In genomic region chr9:44078955-44079756, GRCm38 (mm10) we compare ENCODE assay signal across 9 mouse cellular contexts. TPM values are rescaled to one million over a fixed set of nuclear protein-coding genes. Genes with fewer than 3 reads are reported as not detected.
DNase-seq lines count a peak whose midpoint lies in the region; ATAC-seq lines count a peak whose summit lies in the region.
"Had no signal": no experiment of that assay in that cellular context is flagged by ENCODE, and none has a peak within 500 bp of the region (broad histone marks: within the 10 kb centered on the region; RNA-seq: fewer than 3 reads in every experiment).

No protein-coding gene starts in this region.

- no peak overlapping the region for H3K4me2 ChIP-seq in forebrain, embryonic 15.5 days (replicated peaks)
- H3K4me2 ChIP-seq in midbrain, embryonic 13.5 days (replicated peaks): no peak overlapping the region
- H3K4me2 ChIP-seq: liver, embryonic 15.5 days had no signal

- ATAC-seq in forebrain, embryonic 15.5 days (replicated peaks): peak; percentile 73
- peak; percentile 79 for ATAC-seq in midbrain, embryonic 13.5 days
- no peak for ATAC-seq in inflammation-experienced regulatory T-cells, adult 6 months

- peaks cover 7% of the 10 kb centered on the region; the same call in 1 of the 2 replicates for H3K27me3 ChIP-seq in forebrain, embryonic 15.5 days
- peaks cover 32% of the 10 kb centered on the region for H3K27me3 ChIP-seq in midbrain, embryonic 13.5 days

- peak; percentile 60 for DNase-seq in A20 (ENCODE audit: low read depth, low spot score)
- DNase-seq in adrenal gland, adult 8-10 months: peak; percentile 85
- peak; percentile 90 for DNase-seq in heart, postnatal 4 days
- peak; percentile 72 for DNase-seq in layer of hippocampus, postnatal 36 days
- no peak for DNase-seq in thymus, postnatal 0 days (ENCODE audit: low spot score)

- H3K9me3 ChIP-seq in forebrain, embryonic 15.5 days: no peaks in the 10 kb centered on the region
- H3K9me3 ChIP-seq in midbrain, embryonic 13.5 days: no peaks in the 10 kb centered on the region
- H3K9me3 ChIP-seq: liver, embryonic 15.5 days had no signal

- H3K9ac ChIP-seq in forebrain, embryonic 15.5 days (replicated peaks): no peak overlapping the region
- no peak overlapping the region for H3K9ac ChIP-seq in midbrain, embryonic 13.5 days (replicated peaks)
- H3K9ac ChIP-seq: liver, embryonic 15.5 days had no signal

- no peak overlapping the region for H3K27ac ChIP-seq in forebrain, embryonic 15.5 days (replicated peaks)
- H3K27ac ChIP-seq in midbrain, embryonic 13.5 days: peak overlapping the region; percentile 21; the same call in 1 of the 2 replicates
- H3K27ac ChIP-seq: liver, embryonic 15.5 days had no signal

- peaks cover 27% of the 10 kb centered on the region for H3K4me1 ChIP-seq in forebrain, embryonic 15.5 days
- H3K4me1 ChIP-seq in midbrain, embryonic 13.5 days (replicated peaks): peaks cover 36% of the 10 kb centered on the region

- no peak overlapping the region for H3K4me3 ChIP-seq in forebrain, embryonic 15.5 days
- no peak overlapping the region for H3K4me3 ChIP-seq in midbrain, embryonic 13.5 days (replicated peaks)
- H3K4me3 ChIP-seq: liver, embryonic 15.5 days had no signal

- H3K36me3 ChIP-seq in forebrain, embryonic 15.5 days: no peaks in the 10 kb centered on the region
- no peaks in the 10 kb centered on the region for H3K36me3 ChIP-seq in midbrain, embryonic 13.5 days
- H3K36me3 ChIP-seq: liver, embryonic 15.5 days had no signal

- 20% methylated on average over 16 of the region's 16 CpGs for WGBS in forebrain, embryonic 15.5 days
- WGBS in midbrain, embryonic 13.5 days: 26% methylated on average over 15 of the region's 16 CpGs

RNA-seq across cellular contexts. Expression of gene Usp2, which starts 12.3 kb away (rescaled TPM):
- 10 to 100 TPM; 39.1 to 77.6 (median 51.7) TPM for total RNA-seq in adrenal gland, adult 8-10 months (2022)
- polyA plus RNA-seq in forebrain, embryonic 15.5 days (2015; fragmentation: Nextera tagmentation; extraction: Ambion mirVana): 9.0 and 10.0 TPM in 2 replicates
- 10 to 100 TPM; 72.6 to 79.0 TPM for total RNA-seq in heart, postnatal 4 days (2021)
- total RNA-seq in layer of hippocampus, postnatal 36 days (2021): 10 to 100 TPM; 66.2 to 74.9 TPM
- 4.5 and 8.3 TPM in 2 replicates for polyA plus RNA-seq in midbrain, embryonic 13.5 days (2015; fragmentation: Nextera tagmentation; extraction: Ambion mirVana)
- 7.4 and 13.1 TPM in 2 replicates for polyA plus RNA-seq in thymus, postnatal 0 days (2015; fragmentation: Nextera tagmentation; extraction: Ambion mirVana)
- 1 to 10 TPM in 2 of 3 experiments, under 1 TPM in 1; 0.53 to 5.0 (median 2.2) TPM for polyA plus RNA-seq in inflammation-experienced regulatory T-cells, adult 6 months (2017; shearing (Covaris generic))

RNA-seq across cellular contexts. Expression of gene Mfrp, which starts 22.4 kb away (rescaled TPM):
- total RNA-seq in adrenal gland, adult 8-10 months (2022): under 1 TPM in 2 of 4 experiments, not detected in 2; 0.10 to 0.31 TPM
- polyA plus RNA-seq in forebrain, embryonic 15.5 days (2015; fragmentation: Nextera tagmentation; extraction: Ambion mirVana): 0.18 and 0.23 TPM in 2 replicates
- not detected for total RNA-seq in heart, postnatal 4 days (2021)
- total RNA-seq in layer of hippocampus, postnatal 36 days (2021): 1 to 10 TPM in 1 of 2 experiments, under 1 TPM in 1; 0.17 to 2.5 TPM
- 0.16 TPM in 1 of 2 replicates, not detected in the other for polyA plus RNA-seq in midbrain, embryonic 13.5 days (2015; fragmentation: Nextera tagmentation; extraction: Ambion mirVana)
- not detected in 2 replicates for polyA plus RNA-seq in thymus, postnatal 0 days (2015; fragmentation: Nextera tagmentation; extraction: Ambion mirVana)
- not detected for polyA plus RNA-seq in inflammation-experienced regulatory T-cells, adult 6 months (2017; shearing (Covaris generic))
- polyA plus RNA-seq: liver, embryonic 15.5 days had no signal

RNA-seq across cellular contexts. Expression of gene C1qtnf5, which starts 27.9 kb away (rescaled TPM):
- total RNA-seq in adrenal gland, adult 8-10 months (2022): 10 to 100 TPM; 13.7 to 22.0 (median 18.7) TPM
- 2.2 and 3.6 TPM in 2 replicates for polyA plus RNA-seq in forebrain, embryonic 15.5 days (2015; fragmentation: Nextera tagmentation; extraction: Ambion mirVana)
- 1 to 10 TPM; 8.5 to 9.7 TPM for total RNA-seq in heart, postnatal 4 days (2021)
- 10 to 100 TPM; 17.0 to 17.6 TPM for total RNA-seq in layer of hippocampus, postnatal 36 days (2021)
- polyA plus RNA-seq in midbrain, embryonic 13.5 days (2015; fragmentation: Nextera tagmentation; extraction: Ambion mirVana): 1.9 and 2.5 TPM in 2 replicates
- 1.2 and 2.0 TPM in 2 replicates for polyA plus RNA-seq in thymus, postnatal 0 days (2015; fragmentation: Nextera tagmentation; extraction: Ambion mirVana)
- not detected for polyA plus RNA-seq in inflammation-experienced regulatory T-cells, adult 6 months (2017; shearing (Covaris generic))

RNA-seq across cellular contexts. Expression of gene Gm49380, which starts 34.1 kb away (rescaled TPM):
- 1 to 10 TPM in 1 of 4 experiments, under 1 TPM in 3; 0.20 to 1.1 (median 0.93) TPM for total RNA-seq in adrenal gland, adult 8-10 months (2022)
- 0.17 and 0.18 TPM in 2 replicates for polyA plus RNA-seq in forebrain, embryonic 15.5 days (2015; fragmentation: Nextera tagmentation; extraction: Ambion mirVana)
- total RNA-seq in heart, postnatal 4 days (2021): not detected
- total RNA-seq in layer of hippocampus, postnatal 36 days (2021): under 1 TPM; 0.35 to 0.61 TPM
- 0.24 and 0.36 TPM in 2 replicates for polyA plus RNA-seq in midbrain, embryonic 13.5 days (2015; fragmentation: Nextera tagmentation; extraction: Ambion mirVana)
- polyA plus RNA-seq in thymus, postnatal 0 days (2015; fragmentation: Nextera tagmentation; extraction: Ambion mirVana): 0.05 and 0.10 TPM in 2 replicates
- polyA plus RNA-seq in inflammation-experienced regulatory T-cells, adult 6 months (2017; shearing (Covaris generic)): not detected
- polyA plus RNA-seq: liver, embryonic 15.5 days had no signal

RNA-seq across cellular contexts. Expression of gene Rnf26, which starts 34.2 kb away (rescaled TPM):
- 10 to 100 TPM; 29.8 to 36.7 (median 31.5) TPM for total RNA-seq in adrenal gland, adult 8-10 months (2022)
- 39.9 and 40.1 TPM in 2 replicates for polyA plus RNA-seq in forebrain, embryonic 15.5 days (2015; fragmentation: Nextera tagmentation; extraction: Ambion mirVana)
- 10 to 100 TPM; 22.3 to 24.7 TPM for total RNA-seq in heart, postnatal 4 days (2021)
- total RNA-seq in layer of hippocampus, postnatal 36 days (2021): 10 to 100 TPM; 28.4 to 28.6 TPM
- 29.9 and 32.7 TPM in 2 replicates for polyA plus RNA-seq in midbrain, embryonic 13.5 days (2015; fragmentation: Nextera tagmentation; extraction: Ambion mirVana)
- 52.3 and 53.4 TPM in 2 replicates for polyA plus RNA-seq in thymus, postnatal 0 days (2015; fragmentation: Nextera tagmentation; extraction: Ambion mirVana)
- polyA plus RNA-seq in inflammation-experienced regulatory T-cells, adult 6 months (2017; shearing (Covaris generic)): 1 to 10 TPM; 3.9 to 8.2 (median 6.0) TPM
